Mouse (Mus musculus) heart, adult 2 months (tissue): ENCODE data around the gene Zfp972.
"Not testable (repeated sequence)": the region's sequence is repeated elsewhere in the genome, so short reads cannot be mapped to it uniquely, and the experiment has no call there.

Experiments used
- CTCF ChIP-seq: fragments of 200-600 bp; IDR thresholded peaks from 2 replicates; pipeline ENCODE4 v1.8.1; 2022; ENCODE audit warnings: antibody characterized with exemption, mild to moderate bottlenecking, moderate library complexity
- POLR2A ChIP-seq: fragments of 200-500 bp; IDR thresholded peaks from 2 replicates; pipeline ENCODE4 v1.6.1; 2011; ENCODE audit warnings: mild to moderate bottlenecking, low read depth, low read length, control low read depth; ENCODE audit not compliant: insufficient read depth

DNA sequence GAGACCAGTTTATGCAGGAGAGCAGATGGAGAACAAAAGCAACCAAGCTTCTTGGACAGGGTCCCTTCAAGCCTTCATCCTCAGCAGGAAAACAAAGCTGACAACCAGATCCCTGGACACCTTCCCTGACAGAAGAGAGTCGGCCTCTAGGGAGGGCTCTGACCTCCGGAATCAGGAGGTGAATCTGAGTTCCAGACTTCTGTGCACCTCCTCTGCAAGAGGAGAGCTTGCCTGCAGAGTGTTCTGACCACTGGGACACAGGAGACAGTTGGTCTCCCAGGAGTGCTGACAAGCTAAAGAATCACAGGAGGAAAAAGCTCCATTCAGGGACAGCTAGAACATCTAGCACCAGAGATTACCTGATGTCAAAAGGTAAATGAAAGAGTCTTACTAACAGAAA is 63.2 kb downstream of the Zfp972 start:
- not testable (repeated sequence) for TF ChIP-seq POLR2A, CTCF
